Mouse (Mus musculus) lung, embryonic 14.5 days (tissue): ENCODE results near the gene Il2ra. TPM values are rescaled to one million over a fixed set of nuclear protein-coding genes. Genes with fewer than 3 reads are reported as not detected.

Source experiments
- ATAC-seq: fragments of 200-750 bp; cut with Nextera tagmentation; 2 replicates; pipeline ENCODE4 v1.8.0; 2017; ENCODE audit warnings: mild to moderate bottlenecking, moderate TSS enrichment, moderate library complexity; ENCODE audit not compliant: insufficient read depth
- DNase-seq: peaks from one replicate; pipeline ENCODE4 v3.0.0-alpha.2; 2015
- H3K27ac ChIP-seq: fragments of 300-500 bp; sonication (generic); 2 replicates; pipeline ENCODE4 v1.5.1; 2014; ENCODE audit warnings: low read depth, mild to moderate bottlenecking, moderate library complexity
- H3K27me3 ChIP-seq: fragments of 300-500 bp; sonication (generic); 2 replicates; pipeline ENCODE4 v1.6.1; 2014; ENCODE audit warnings: low read length, control low read depth; ENCODE audit not compliant: insufficient read depth
- H3K36me3 ChIP-seq: fragments of 300-500 bp; sonication (generic); 2 replicates; pipeline ENCODE4 v1.6.1; 2014; ENCODE audit warnings: control low read depth; ENCODE audit not compliant: insufficient read depth
- H3K4me1 ChIP-seq: fragments of 300-500 bp; sonication (generic); 2 replicates; pipeline ENCODE4 v1.6.1; 2014; ENCODE audit warnings: antibody characterized with exemption, control low read depth; ENCODE audit not compliant: insufficient read depth
- H3K4me2 ChIP-seq: fragments of 300-500 bp; sonication (generic); 2 replicates; pipeline ENCODE4 v1.6.1; 2014; ENCODE audit warnings: mild to moderate bottlenecking
- H3K4me3 ChIP-seq: fragments of 300-500 bp; sonication (generic); 2 replicates; pipeline ENCODE4 v1.5.1; 2014; ENCODE audit warnings: low read depth, low read length
- H3K9ac ChIP-seq: fragments of 300-500 bp; sonication (generic); 2 replicates; pipeline ENCODE4 v1.6.1; 2014
- H3K9me3 ChIP-seq: fragments of 300-500 bp; sonication (generic); 2 replicates; pipeline ENCODE4 v1.6.1; 2016; ENCODE audit warnings: low read depth, low read length, control low read depth
- CTCF ChIP-seq: IDR thresholded peaks from 2 replicates; pipeline ENCODE4 v1.5.1; 2016; ENCODE audit warnings: antibody characterized with exemption, low read depth
- WGBS: fragments of 180-500 bp; shearing (Covaris S2); extraction: QIAGEN DNeasy Blood & Tissue Kit; methylation state at CpG from one replicate; pipeline ENCODE4 v1.1.7; 2014; 5-methylcytosine and 5-hydroxymethylcytosine counted together
- polyA plus RNA-seq: library from polyadenylated mRNA; unstranded; fragments of >200 nt; fragmentation: Nextera tagmentation; extraction: Ambion mirVana; gene quantifications from 2 replicates; pipeline ENCODE4 v1.2.1, GENCODE M21; 2014

The Il2ra gene
- polyA plus RNA-seq, 1 experiment from 2014 or later: not detected

DNA sequence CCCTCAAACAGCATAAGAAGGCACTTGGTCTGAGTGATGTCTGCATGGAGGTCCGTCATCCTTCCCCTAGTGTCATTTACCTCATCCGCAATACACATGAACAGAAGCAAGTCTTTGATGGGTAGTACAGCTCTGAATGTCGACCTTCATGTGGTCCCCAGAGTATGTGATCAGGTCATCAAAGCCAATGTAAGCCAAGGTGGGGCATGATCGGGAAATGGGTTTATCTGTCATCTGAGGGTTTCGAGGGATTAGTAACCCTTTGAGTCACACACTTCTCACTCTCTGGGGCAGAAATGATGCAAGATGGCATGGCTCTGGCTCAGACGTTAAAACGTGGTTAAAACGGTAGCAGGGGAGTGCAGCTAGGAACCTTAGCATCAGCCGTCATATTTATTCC is 25.8 kb upstream of the Il2ra start:
- Histone ChIP-seq H3K4me2 (no peak overlapping the region), H3K27ac (no peak overlapping the region), H3K27me3 (no peaks in the 10 kb centered on the region), H3K9me3 (no peaks in the 10 kb centered on the region), H3K4me3 (no peak overlapping the region), H3K36me3 (no peaks in the 10 kb centered on the region), H3K9ac (no peak overlapping the region), H3K4me1 (no peaks in the 10 kb centered on the region)
- DNase-seq: no peak
- no peak for TF ChIP-seq CTCF
- 86% methylated on average over 9 of the region's 9 CpGs for WGBS
- ATAC-seq: no peak

DNA sequence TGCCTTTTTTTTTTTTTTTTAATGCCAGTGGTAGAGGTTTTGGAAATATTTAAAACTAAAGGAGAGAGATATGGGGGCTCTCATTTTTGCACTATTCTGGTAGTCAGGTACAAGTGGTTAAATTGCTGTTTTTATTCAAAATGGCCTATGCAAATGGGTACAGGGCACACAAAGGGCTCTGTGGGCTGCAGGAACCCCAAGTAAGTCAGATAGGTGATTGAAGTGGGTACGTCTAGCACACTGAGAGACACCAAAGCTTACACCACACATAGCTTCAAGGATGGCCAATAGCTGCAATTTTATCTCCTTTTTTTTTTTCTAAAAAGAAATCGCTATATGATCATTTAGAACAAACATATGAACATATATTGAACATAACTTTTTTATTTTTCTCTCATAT is 23.0 kb upstream of the Il2ra start:
- no peak overlapping the region for H3K9ac ChIP-seq
- H3K4me1 ChIP-seq: no peaks in the 10 kb centered on the region
- no peaks in the 10 kb centered on the region for H3K27me3 ChIP-seq
- TF ChIP-seq CTCF: no peak
- DNase-seq (no peak), ATAC-seq (no peak)
- no peak overlapping the region for H3K27ac ChIP-seq
- 78% methylated on average over 2 of the region's 2 CpGs for WGBS
- H3K4me3 ChIP-seq: no peak overlapping the region
- no peaks in the 10 kb centered on the region for H3K9me3 ChIP-seq
- no peaks in the 10 kb centered on the region for H3K36me3 ChIP-seq
- H3K4me2 ChIP-seq: no peak overlapping the region

DNA sequence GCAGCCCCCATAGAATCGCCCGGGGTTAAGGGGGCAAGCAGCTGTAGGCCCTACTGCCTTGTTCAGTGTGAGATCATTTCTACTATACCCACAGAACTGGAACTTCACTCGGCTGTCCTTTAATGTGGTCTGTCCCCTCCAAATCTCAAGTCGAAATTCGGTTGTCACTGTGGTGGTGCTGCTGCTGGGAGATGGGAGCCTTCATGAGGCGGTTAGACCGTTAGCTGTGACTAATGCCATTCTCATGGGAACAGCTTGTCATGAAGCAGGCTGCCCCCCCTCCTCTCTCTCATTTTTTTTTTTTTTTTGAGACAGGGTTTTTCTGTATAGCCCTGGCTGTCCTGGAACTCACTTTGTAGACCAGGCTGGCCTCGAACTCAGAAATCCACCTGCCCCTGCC is 19.4 kb upstream of the Il2ra start:
- 87% methylated on average over 7 of the region's 8 CpGs for WGBS

DNA sequence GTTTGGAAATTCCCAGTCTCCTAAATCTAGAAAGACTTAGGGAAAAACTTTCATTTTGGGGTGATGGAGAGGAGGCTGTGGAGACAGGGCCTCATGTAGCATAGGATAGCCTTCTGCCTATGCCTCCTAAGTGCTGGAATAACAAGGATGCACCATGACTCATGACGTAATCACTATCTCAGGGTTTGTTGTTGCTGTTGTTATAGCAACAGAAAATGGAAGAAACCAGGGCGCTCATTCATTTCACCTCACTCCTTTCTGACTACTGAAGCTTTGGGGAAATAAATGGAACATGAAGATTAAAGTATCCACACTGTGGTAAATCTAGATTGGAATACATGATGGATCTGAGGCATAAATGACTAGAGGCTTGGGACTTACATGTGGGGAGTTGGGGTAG is 18.9 kb upstream of the Il2ra start:
- no peak overlapping the region for H3K9ac ChIP-seq
- TF ChIP-seq CTCF: no peak
- 88% methylated on average over 2 of the region's 2 CpGs for WGBS
- no peak overlapping the region for H3K4me2 ChIP-seq
- H3K9me3 ChIP-seq: no peaks in the 10 kb centered on the region
- no peak for ATAC-seq
- DNase-seq: no peak
- no peaks in the 10 kb centered on the region for H3K4me1 ChIP-seq
- H3K36me3 ChIP-seq: no peaks in the 10 kb centered on the region
- no peak overlapping the region for H3K4me3 ChIP-seq
- H3K27ac ChIP-seq: no peak overlapping the region
- no peaks in the 10 kb centered on the region for H3K27me3 ChIP-seq

More for the DNA sequence above, 19.4 kb upstream of the Il2ra start:
- H3K27me3 ChIP-seq: no peaks in the 10 kb centered on the region
- ATAC-seq (no peak), DNase-seq (no peak)
- no peak overlapping the region for H3K27ac ChIP-seq
- H3K4me1 ChIP-seq: no peaks in the 10 kb centered on the region
- no peak overlapping the region for H3K4me2 ChIP-seq
- H3K4me3 ChIP-seq: no peak overlapping the region
- TF ChIP-seq CTCF: no peak
- no peaks in the 10 kb centered on the region for H3K9me3 ChIP-seq
- no peaks in the 10 kb centered on the region for H3K36me3 ChIP-seq
- H3K9ac ChIP-seq: no peak overlapping the region

DNA sequence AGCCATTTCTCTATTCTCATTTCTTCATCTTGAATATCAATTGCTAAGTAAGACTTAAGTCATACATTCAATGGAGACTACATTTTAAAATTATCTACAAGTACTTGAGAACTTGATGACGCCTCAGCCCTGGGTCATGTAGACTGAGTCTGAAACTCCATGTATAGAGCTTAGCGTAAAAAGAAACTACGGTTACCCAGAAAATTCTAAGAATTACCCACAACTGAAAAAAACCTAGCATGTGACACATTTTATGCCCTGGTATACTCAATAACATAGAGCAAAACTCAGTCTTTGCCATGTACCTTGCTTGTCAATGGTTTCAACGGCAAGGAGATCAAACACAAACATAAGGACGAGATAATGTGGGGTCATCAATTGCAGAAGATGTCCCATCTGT is 16.7 kb upstream of the Il2ra start, which contains the start of gene Gm17490:
Gm17490 (minus strand) TSS at position 375 of the 400 bp plus-strand sequence.
- Histone ChIP-seq H3K4me3 (no peak within 1 kb of the TSS), H3K27me3 (no peaks in the 10 kb centered on the region), H3K4me2 (no peak within 1 kb of the TSS), H3K9ac (no peak within 1 kb of the TSS), H3K27ac (no peak within 1 kb of the TSS), H3K9me3 (no peaks in the 10 kb centered on the region), H3K4me1 (no peaks in the 10 kb centered on the region), H3K36me3 (no peaks in the 10 kb centered on the region)
- 88% methylated on average over 5 of the region's 5 CpGs for WGBS
- DNase-seq (no peak), ATAC-seq (no peak)
- no peak for TF ChIP-seq CTCF

DNA sequence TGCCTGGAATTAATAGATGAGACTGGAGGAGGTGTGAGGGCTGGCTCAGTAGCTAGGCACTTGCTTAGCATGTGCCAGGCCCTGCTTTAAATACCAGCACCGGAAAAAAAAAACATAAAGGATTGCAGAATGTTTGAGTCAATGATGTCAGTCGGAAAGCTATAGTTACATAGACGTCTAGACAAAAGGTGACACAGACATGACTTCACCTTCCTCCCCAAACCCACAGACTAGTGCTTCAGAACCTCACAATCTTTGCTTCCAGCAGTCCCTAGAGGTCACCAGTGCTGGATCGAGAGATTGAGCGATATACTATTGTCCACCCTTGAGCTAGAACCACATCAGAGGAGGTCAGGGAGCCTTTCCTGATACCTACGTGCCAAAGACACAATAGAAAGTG is 7.6 kb upstream of the Il2ra start:
- no peaks in the 10 kb centered on the region for H3K9me3 ChIP-seq
- H3K27ac ChIP-seq: no peak overlapping the region
- no peaks in the 10 kb centered on the region for H3K4me1 ChIP-seq
- no peak overlapping the region for H3K4me2 ChIP-seq
- TF ChIP-seq CTCF: no peak
- ATAC-seq: no peak
- WGBS: 84% methylated on average over 6 of the region's 6 CpGs
- no peak overlapping the region for H3K4me3 ChIP-seq
- no peak for DNase-seq
- no peaks in the 10 kb centered on the region for H3K36me3 ChIP-seq
- no peaks in the 10 kb centered on the region for H3K27me3 ChIP-seq
- no peak overlapping the region for H3K9ac ChIP-seq

DNA sequence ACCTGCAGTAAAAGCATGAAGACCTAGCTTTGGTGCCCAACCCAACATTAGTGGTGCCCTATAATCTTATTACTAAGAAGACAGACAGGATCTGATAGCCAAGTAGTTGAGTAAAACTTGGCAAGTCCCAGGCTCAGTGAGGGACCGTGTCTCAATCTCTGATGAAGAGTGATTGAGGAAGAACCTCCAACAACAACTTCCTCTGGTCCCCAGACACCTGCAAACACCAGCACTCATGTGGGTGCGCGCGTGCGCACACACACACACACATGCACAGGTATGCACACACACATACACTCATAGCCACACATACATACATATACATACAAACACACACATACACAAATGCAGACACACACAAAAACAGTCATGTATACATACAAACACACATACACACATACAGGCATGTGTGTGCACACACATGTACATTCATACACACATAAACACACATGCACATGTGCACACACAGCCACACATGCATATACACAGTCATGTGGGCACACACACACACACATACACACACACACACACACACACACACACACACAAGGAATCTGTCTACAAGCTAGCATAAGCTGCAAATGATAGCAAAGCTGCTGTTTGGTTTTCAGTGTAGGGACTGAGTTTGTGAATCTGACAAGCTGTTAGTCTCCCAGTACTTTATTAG is 7.0 kb upstream of the Il2ra start:
- ATAC-seq: no peak
- Histone ChIP-seq H3K4me2 (no peak overlapping the region), H3K4me1 (no peaks in the 10 kb centered on the region), H3K27ac (no peak overlapping the region), H3K36me3 (no peaks in the 10 kb centered on the region), H3K9me3 (no peaks in the 10 kb centered on the region), H3K4me3 (no peak overlapping the region), H3K27me3 (no peaks in the 10 kb centered on the region), H3K9ac (no peak overlapping the region)
- WGBS: 92% methylated on average over 5 of the region's 5 CpGs
- DNase-seq: no peak
- TF ChIP-seq CTCF: no peak

DNA sequence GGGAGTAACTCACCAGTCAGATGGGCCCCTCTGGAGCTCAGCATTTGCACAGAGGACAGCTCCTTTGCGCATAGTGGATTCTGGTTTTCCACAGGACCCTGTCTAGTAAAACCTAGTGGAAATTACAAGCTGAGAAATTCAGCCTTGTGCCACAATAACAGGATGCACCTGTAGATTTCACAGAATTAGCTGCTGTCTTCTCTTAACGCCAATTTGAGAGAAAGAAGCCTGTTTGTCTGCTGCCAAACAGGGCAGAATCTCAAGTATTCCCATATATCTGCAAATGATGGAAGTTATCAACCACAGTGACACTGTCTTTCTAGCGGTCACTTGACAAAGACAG is 6.5 kb upstream of the Il2ra start:
- no peak overlapping the region for H3K4me3 ChIP-seq
- H3K27ac ChIP-seq: no peak overlapping the region
- no peak for DNase-seq
- TF ChIP-seq CTCF: no peak
- no peaks in the 10 kb centered on the region for H3K9me3 ChIP-seq
- no peak overlapping the region for H3K9ac ChIP-seq
- H3K27me3 ChIP-seq: no peaks in the 10 kb centered on the region
- no peaks in the 10 kb centered on the region for H3K4me1 ChIP-seq
- no peak overlapping the region for H3K4me2 ChIP-seq
- 67% methylated on average over 3 of the region's 3 CpGs for WGBS
- ATAC-seq: no peak
- H3K36me3 ChIP-seq: no peaks in the 10 kb centered on the region
